Mouse (Mus musculus): ENCODE data around the gene Sox8. TPM values are rescaled to one million over a fixed set of nuclear protein-coding genes. Genes with fewer than 3 reads are reported as not detected.

Gene Sox8
- polyA plus RNA-seq, 1 experiment from 2014 or later = 25.1 TPM

DNA sequence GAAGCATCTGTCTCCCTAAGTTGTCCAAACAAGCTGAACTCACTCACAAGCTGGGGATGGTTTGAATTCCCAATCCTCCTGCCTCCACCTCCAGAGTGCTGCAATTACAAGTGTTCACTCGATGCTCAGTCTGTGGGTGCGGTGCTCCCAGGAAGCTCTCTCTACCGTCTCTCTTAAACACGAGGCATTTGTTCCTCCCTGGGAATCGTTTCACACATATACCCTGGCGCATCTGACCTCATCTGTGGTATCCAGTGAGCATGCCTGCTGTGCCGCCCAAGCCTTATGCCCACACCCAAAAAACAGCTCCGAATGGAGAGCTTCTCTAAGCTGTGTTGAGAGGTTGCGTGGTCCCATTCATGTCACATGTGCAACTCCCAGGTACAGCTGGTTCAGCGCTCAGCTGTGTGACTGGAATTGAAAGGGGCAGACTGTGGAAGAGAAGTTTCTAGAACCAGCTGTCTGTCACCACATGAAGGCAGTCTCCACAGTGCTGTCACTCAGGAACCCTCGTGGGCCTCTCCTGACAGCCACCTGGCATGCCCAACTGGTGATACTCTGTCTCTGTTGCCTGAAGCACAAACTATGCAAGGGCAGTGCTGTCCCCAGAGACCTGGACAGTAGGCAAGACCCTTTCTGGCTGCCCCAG is 37.8 kb upstream of the Sox8 start:
- Histone ChIP-seq H3K27ac (ENCODE audit: low read depth, low read length) (no peak overlapping the region), H3K4me1 (ENCODE audit: control insufficient read depth, insufficient read depth, low read depth, low read length) (peaks cover 19% of the 10 kb centered on the region), H3K4me2 (ENCODE audit: low read length) (no peak overlapping the region), H3K4me3 (ENCODE audit: low read length) (no peak overlapping the region), H3K9me3 (ENCODE audit: control insufficient read depth, low read length) (no peaks in the 10 kb centered on the region), H3K9ac (ENCODE audit: low read depth, low read length) (no peak overlapping the region), H3K27me3 (replicated peaks; ENCODE audit: control insufficient read depth, insufficient read depth, low read length) (no peaks in the 10 kb centered on the region), H3K36me3 (ENCODE audit: control insufficient read depth, insufficient read depth, low read length) (no peaks in the 10 kb centered on the region)
- no peak for ATAC-seq
- WGBS = 81% methylated on average over 11 of the region's 11 CpGs

DNA sequence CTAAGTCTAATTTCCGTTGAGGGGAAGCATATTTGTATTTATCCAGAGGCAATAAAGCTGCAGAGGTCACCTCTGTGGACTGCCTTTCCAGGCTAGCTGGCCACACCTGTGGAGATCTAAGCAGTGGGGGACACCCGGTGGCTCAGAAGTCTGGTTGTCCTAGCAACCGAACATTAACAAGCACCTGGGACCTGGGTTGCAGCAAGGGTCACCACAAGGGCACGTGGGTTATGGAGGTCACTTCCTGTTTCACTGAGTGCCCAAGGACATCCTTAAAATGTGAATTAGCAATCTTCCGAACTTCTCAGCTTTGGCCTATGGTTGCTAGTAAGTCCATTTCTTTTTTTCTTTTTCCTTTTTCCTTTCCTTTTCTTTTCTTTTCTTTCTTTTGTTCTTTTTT is 33.7 kb upstream of the Sox8 start:
- Histone ChIP-seq H3K9me3 (ENCODE audit: control insufficient read depth, low read length) (no peaks in the 10 kb centered on the region), H3K27me3 (replicated peaks; ENCODE audit: control insufficient read depth, insufficient read depth, low read length) (no peaks in the 10 kb centered on the region), H3K27ac (ENCODE audit: low read depth, low read length) (no peak overlapping the region), H3K4me2 (ENCODE audit: low read length) (no peak overlapping the region), H3K4me1 (ENCODE audit: control insufficient read depth, insufficient read depth, low read depth, low read length) (peaks cover 7% of the 10 kb centered on the region), H3K36me3 (ENCODE audit: control insufficient read depth, insufficient read depth, low read length) (no peaks in the 10 kb centered on the region), H3K4me3 (ENCODE audit: low read length) (no peak overlapping the region), H3K9ac (ENCODE audit: low read depth, low read length) (no peak overlapping the region)
- ATAC-seq = no peak
- WGBS = 58% methylated on average over 5 of the region's 5 CpGs

GRCm38 (mm10) chr17:25602366-25602765 is 31.9 kb upstream of the Sox8 start:
- Histone ChIP-seq H3K36me3 (ENCODE audit: control insufficient read depth, insufficient read depth, low read length) (no peaks in the 10 kb centered on the region), H3K4me2 (ENCODE audit: low read length) (no peak overlapping the region), H3K4me1 (ENCODE audit: control insufficient read depth, insufficient read depth, low read depth, low read length) (no peaks in the 10 kb centered on the region), H3K9ac (ENCODE audit: low read depth, low read length) (no peak overlapping the region), H3K4me3 (ENCODE audit: low read length) (no peak overlapping the region), H3K27me3 (replicated peaks; ENCODE audit: control insufficient read depth, insufficient read depth, low read length) (no peaks in the 10 kb centered on the region), H3K27ac (ENCODE audit: low read depth, low read length) (no peak overlapping the region), H3K9me3 (ENCODE audit: control insufficient read depth, low read length) (no peaks in the 10 kb centered on the region)
- 78% methylated on average over 8 of the region's 8 CpGs for WGBS
- ATAC-seq = no peak

- no peak overlapping the region for H3K27ac ChIP-seq (ENCODE audit: low read depth, low read length)
- no peak overlapping the region for H3K9ac ChIP-seq (ENCODE audit: low read depth, low read length)
- no peaks in the 10 kb centered on the region; the same call in 1 of the 2 replicates for H3K4me1 ChIP-seq (ENCODE audit: control insufficient read depth, insufficient read depth, low read depth, low read length)
- no peak overlapping the region for H3K4me3 ChIP-seq (ENCODE audit: low read length)
- peaks cover 4% of the 10 kb centered on the region; the same call in 1 of the 2 replicates for H3K36me3 ChIP-seq (ENCODE audit: control insufficient read depth, insufficient read depth, low read length)
- WGBS = 55% methylated on average over 3 of the region's 3 CpGs
- ATAC-seq = 0 out of 2 replicates have a peak, but pooled peaks have one; percentile 11
- no peaks in the 10 kb centered on the region for H3K27me3 ChIP-seq (replicated peaks; ENCODE audit: control insufficient read depth, insufficient read depth, low read length)
- H3K4me2 ChIP-seq (ENCODE audit: low read length) = no peak overlapping the region
- no peaks in the 10 kb centered on the region for H3K9me3 ChIP-seq (ENCODE audit: control insufficient read depth, low read length)
Observed at GRCm38 (mm10) chr17:25597537-25597936, 27.1 kb upstream of the Sox8 start.

DNA sequence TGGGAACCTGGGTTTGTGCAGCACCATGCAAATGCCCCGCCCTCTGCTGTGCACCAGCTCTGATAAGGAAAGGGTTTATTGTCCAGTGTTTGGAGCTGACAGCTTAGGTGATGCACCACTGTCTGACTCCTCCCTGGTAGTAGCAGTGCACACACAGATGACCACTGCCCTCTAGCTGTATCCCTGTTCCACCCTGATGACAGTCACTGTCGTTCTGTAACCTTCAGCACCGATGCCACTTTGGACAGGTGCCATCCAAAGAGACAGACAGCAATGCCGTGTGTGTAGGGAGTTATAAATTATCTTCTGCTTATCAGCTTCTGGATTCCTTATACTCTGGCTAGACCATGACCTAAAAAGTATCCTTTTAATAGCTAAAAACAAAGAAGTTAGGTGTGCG is 25.0 kb upstream of the Sox8 start:
- no peaks in the 10 kb centered on the region; the same call in 1 of the 2 replicates for H3K4me1 ChIP-seq (ENCODE audit: control insufficient read depth, insufficient read depth, low read depth, low read length)
- ATAC-seq = no peak
- H3K27ac ChIP-seq (ENCODE audit: low read depth, low read length) = no peak overlapping the region
- WGBS = 82% methylated on average over 5 of the region's 5 CpGs
- H3K9me3 ChIP-seq (ENCODE audit: control insufficient read depth, low read length) = no peaks in the 10 kb centered on the region
- H3K27me3 ChIP-seq (replicated peaks; ENCODE audit: control insufficient read depth, insufficient read depth, low read length) = no peaks in the 10 kb centered on the region
- no peak overlapping the region for H3K9ac ChIP-seq (ENCODE audit: low read depth, low read length)
- no peak overlapping the region for H3K4me2 ChIP-seq (ENCODE audit: low read length)
- H3K36me3 ChIP-seq (ENCODE audit: control insufficient read depth, insufficient read depth, low read length) = peaks cover 4% of the 10 kb centered on the region; the same call in 1 of the 2 replicates
- H3K4me3 ChIP-seq (ENCODE audit: low read length) = no peak overlapping the region

GRCm38 (mm10) chr17:25593411-25594261 is 23.1 kb upstream of the Sox8 start:
- H3K36me3 ChIP-seq (ENCODE audit: control insufficient read depth, insufficient read depth, low read length) = peaks cover 4% of the 10 kb centered on the region; the same call in 1 of the 2 replicates
- H3K27ac ChIP-seq (ENCODE audit: low read depth, low read length) = no peak overlapping the region
- no peaks in the 10 kb centered on the region; the same call in 1 of the 2 replicates for H3K4me1 ChIP-seq (ENCODE audit: control insufficient read depth, insufficient read depth, low read depth, low read length)
- no peak overlapping the region for H3K9ac ChIP-seq (ENCODE audit: low read depth, low read length)
- no peak overlapping the region for H3K4me3 ChIP-seq (ENCODE audit: low read length)
- no peaks in the 10 kb centered on the region for H3K27me3 ChIP-seq (replicated peaks; ENCODE audit: control insufficient read depth, insufficient read depth, low read length)
- ATAC-seq = no peak; the same call in 1 of the 2 replicates
- no peaks in the 10 kb centered on the region for H3K9me3 ChIP-seq (ENCODE audit: control insufficient read depth, low read length)
- no peak overlapping the region for H3K4me2 ChIP-seq (ENCODE audit: low read length)
- WGBS = 70% methylated on average over 22 of the region's 22 CpGs

DNA sequence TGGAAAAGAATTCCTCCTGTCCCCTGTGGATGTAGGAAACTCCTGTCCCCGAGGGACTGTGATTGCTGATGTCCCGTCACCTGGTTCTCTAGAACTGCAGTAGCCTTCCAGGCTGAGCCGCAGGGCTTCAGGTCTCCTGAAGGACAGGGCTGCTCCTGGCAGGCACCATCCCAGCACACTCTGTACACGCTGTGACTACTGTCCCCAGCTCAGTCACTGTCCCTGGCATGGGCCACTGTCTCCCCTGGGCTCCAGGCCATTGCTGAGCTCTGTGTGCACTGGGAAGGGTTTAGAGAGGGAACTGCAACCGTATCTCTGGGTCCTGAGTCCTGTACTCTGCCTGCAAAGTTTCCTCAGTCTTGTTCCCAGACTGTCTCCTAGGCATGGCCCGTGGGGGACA is 21.9 kb upstream of the Sox8 start:
- no peak overlapping the region for H3K4me2 ChIP-seq (ENCODE audit: low read length)
- ATAC-seq = no peak
- no peaks in the 10 kb centered on the region for H3K9me3 ChIP-seq (ENCODE audit: control insufficient read depth, low read length)
- 95% methylated on average over 6 of the region's 6 CpGs for WGBS
- H3K4me3 ChIP-seq (ENCODE audit: low read length) = no peak overlapping the region
- H3K27me3 ChIP-seq (replicated peaks; ENCODE audit: control insufficient read depth, insufficient read depth, low read length) = no peaks in the 10 kb centered on the region
- no peak overlapping the region; the same call in 1 of the 2 replicates for H3K9ac ChIP-seq (ENCODE audit: low read depth, low read length)
- H3K36me3 ChIP-seq (ENCODE audit: control insufficient read depth, insufficient read depth, low read length) = peaks cover 4% of the 10 kb centered on the region; the same call in 1 of the 2 replicates
- no peak overlapping the region for H3K27ac ChIP-seq (ENCODE audit: low read depth, low read length)
- no peaks in the 10 kb centered on the region; the same call in 1 of the 2 replicates for H3K4me1 ChIP-seq (ENCODE audit: control insufficient read depth, insufficient read depth, low read depth, low read length)

DNA sequence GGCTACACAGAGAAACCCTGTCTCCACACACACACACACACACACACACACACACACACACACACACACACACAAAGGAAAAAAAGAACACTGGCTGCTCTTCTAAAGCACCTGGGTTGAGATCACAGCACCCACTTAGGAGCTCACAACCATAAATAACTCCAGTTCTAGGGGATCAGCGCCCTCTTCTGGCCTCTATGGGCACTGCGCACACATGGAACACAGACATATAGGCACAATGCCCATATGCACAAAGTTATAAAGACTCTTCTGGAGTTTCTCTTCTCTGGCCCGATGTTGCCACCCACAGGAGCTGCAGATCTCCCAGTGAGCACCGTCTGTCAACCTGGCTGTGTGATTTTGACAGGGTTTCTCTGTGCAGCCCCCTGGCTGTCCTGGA is 20.5 kb upstream of the Sox8 start:
- Histone ChIP-seq H3K9me3 (ENCODE audit: control insufficient read depth, low read length) (no peaks in the 10 kb centered on the region), H3K27ac (ENCODE audit: low read depth, low read length) (no peak overlapping the region), H3K4me2 (ENCODE audit: low read length) (no peak overlapping the region), H3K4me3 (ENCODE audit: low read length) (no peak overlapping the region), H3K27me3 (replicated peaks; ENCODE audit: control insufficient read depth, insufficient read depth, low read length) (no peaks in the 10 kb centered on the region), H3K36me3 (ENCODE audit: control insufficient read depth, insufficient read depth, low read length) (peaks cover 3% of the 10 kb centered on the region; the same call in 1 of the 2 replicates), H3K4me1 (ENCODE audit: control insufficient read depth, insufficient read depth, low read depth, low read length) (no peaks in the 10 kb centered on the region; the same call in 1 of the 2 replicates), H3K9ac (ENCODE audit: low read depth, low read length) (no peak overlapping the region)
- no peak for ATAC-seq
- 92% methylated on average over 4 of the region's 4 CpGs for WGBS

- Histone ChIP-seq H3K27ac (ENCODE audit: low read depth, low read length) (no peak overlapping the region), H3K4me1 (ENCODE audit: control insufficient read depth, insufficient read depth, low read depth, low read length) (no peaks in the 10 kb centered on the region; the same call in 1 of the 2 replicates), H3K36me3 (ENCODE audit: control insufficient read depth, insufficient read depth, low read length) (peaks cover 7% of the 10 kb centered on the region; the same call in 1 of the 2 replicates), H3K27me3 (replicated peaks; ENCODE audit: control insufficient read depth, insufficient read depth, low read length) (no peaks in the 10 kb centered on the region), H3K4me3 (ENCODE audit: low read length) (no peak overlapping the region), H3K9me3 (ENCODE audit: control insufficient read depth, low read length) (no peaks in the 10 kb centered on the region), H3K9ac (ENCODE audit: low read depth, low read length) (no peak overlapping the region), H3K4me2 (ENCODE audit: low read length) (no peak overlapping the region)
- 96% methylated on average over 6 of the region's 6 CpGs for WGBS
- ATAC-seq = no peak
Observed at GRCm38 (mm10) chr17:25590068-25590467, 19.6 kb upstream of the Sox8 start.
